Mouse (Mus musculus): ENCODE results near the gene Hectd4.
"Not testable (repeated sequence)": the region's sequence is repeated elsewhere in the genome, so short reads cannot be mapped to it uniquely, and the experiment has no call there.

The Hectd4 gene

DNA sequence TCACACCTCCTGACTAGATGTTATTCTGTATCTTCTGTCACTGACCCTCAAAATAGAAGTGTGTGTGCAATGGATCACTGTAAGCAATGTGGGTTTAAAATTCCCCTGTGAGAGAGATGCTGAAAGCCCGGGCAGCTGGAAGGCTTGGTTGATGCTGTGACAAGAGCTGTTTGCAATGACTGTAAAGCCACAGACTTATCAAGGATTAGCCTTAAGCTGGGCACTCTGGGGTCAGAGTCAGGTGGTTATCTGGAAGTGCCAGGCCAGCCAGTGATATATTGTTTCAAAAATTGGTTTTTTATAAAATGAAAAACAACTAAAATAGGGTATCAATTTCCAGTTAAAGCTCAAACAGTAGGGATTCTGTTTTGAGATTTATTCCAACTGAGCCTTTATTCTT, 56.8 kb downstream of the Hectd4 start:
- no peak for DNase-seq (ENCODE audit: inconsistent age in 2 of 2, low spot score in 1 of 2)

DNA sequence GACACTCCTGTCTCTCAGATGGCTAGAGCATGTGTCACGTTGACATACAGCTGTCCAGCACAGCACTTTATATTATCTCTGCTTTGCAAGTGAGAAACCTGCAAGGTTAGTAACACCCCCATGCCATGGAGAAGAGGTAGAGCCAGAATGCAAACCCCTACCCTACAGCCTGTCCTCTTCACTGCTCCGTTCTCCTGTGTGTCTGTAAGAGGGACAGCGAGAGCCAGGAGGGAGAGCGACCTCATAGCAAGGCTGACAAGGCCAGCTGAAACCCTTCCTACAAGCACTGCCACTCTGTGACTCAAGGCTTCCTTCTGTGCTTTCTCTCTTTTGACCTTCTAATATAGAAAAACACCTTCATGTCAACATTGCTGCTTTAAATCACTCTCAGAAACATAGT, 60.4 kb downstream of the Hectd4 start:
- DNase-seq (ENCODE audit: inconsistent age in 2 of 2, low spot score in 1 of 2) = peak; percentile 53 to 79

DNA sequence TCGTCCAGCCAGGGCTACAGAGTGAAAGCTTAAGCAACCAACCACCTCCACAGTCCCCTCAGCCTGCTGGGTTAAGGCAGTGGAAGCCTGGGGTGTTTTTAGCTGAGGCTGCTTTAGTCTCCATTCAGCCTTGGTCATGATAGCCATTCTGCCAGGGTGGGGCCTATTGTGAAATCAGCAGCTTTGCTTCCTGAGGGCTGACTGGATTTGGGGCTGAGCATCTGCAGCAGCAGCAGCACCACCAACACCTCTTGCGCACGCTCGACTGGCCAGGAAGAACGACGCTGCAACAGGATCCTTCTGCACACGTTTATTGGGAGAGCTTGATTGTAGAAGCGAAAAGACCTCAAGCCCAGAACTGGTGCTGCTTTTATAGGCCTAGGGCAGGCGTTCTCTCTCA, 63.0 kb downstream of the Hectd4 start:
- peak in 1 of 2 experiments; percentile 41 for DNase-seq (ENCODE audit: inconsistent age in 2 of 2, low spot score in 1 of 2)

DNA sequence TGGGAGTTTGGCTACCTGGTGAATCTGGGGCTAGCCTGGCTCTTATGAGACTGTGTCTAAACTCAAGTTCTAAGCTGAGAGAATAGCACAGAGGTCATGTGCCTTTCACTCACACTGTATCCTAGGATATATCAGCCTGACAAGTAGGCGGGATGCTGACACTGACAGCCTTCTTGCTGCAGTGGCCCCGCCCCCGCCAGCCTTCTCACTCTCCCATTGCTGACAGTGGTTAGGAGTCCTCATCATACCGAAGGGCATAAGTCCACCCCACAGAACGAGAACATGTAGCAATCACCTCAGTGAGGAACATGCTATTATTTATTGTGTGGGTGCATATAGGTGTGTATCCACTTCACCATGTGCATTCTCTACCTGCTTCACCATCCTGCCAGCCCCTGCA, 64.8 kb downstream of the Hectd4 start:
- DNase-seq (ENCODE audit: inconsistent age in 2 of 2, low spot score in 1 of 2) = no peak

DNA sequence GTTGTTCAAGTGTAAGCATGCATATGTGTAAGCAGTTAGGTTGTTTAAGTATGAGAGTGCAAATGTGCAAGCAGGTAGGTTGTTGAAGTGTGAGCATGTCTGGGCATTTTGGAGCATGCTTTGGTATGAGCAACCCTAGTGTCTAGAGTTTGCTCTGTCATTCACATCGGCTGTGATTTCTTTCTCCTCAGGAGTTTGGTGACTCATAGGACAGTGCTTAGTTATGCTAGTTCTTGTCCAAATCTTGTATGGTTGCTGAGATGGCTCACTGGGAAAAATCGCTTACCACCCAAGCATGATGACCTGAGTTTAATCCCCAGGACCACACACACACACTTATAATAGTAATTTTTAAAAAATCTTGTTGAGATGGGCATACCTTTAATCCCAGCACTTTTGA, 67.2 kb downstream of the Hectd4 start:
- peak in 1 of 2 experiments; percentile 37 for DNase-seq (ENCODE audit: inconsistent age in 2 of 2, low spot score in 1 of 2)

DNA sequence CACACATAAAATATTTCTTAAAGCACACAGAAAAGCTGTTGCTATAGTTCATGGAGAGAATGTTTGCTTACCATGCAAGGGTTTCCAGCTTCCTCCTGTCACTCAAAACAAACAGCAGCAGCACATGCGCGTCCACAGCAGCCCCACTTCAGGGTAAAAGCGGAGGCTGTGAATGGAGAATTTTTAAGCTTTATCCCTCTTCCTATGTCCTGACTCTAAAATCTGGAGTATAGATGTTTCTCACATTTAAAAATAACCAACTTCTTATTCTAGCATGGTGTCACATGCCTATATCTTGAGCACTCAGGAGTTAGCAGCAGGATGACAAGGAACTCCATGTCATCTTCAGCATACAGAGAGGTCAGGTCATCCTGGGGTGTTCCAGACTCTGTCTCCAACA, 70.3 kb downstream of the Hectd4 start:
- no peak for DNase-seq (ENCODE audit: inconsistent age in 2 of 2, low spot score in 1 of 2)

DNA sequence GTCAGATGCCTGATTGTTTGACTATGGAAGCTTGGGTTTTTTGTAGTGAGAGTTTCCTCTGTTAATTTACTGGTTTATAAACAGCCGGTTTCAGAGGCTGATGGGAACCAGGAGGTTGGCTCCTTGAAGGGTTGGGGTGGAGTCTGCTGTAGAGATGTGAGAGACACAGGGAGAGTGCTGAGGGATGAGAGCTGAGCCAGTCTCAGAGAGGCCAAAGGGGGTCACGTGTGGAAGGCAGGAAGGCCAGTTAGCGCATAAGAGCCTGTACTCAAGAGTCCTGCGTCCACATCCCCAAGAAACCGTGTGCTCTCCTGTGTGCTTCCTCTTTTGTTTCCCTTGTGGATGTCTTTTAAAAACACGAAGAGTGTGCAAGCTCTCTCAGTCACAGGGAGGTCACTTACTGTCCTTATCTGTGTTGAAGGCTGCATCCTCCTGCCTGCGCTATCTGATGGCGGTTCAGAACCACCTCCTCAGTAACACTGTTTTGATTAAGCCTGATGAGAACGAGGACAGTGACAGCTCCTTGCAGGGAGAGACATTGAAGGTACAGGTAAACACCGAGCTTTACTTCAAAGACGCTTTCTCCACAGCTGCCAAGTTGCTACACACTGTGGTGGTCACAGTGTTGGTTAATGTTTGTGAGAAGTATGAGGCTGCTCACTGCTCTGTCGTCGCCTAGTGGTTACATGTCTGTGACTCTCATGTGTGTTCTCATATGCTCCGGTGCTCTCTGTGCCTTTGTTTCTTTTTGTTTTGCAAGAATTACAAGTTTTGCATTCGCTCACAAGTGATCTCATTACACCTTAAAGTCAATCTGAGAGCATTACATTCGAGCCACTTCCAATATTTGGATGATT, 72.5 kb downstream of the Hectd4 start:
- no peak for DNase-seq (ENCODE audit: inconsistent age in 2 of 2, low spot score in 1 of 2)

DNA sequence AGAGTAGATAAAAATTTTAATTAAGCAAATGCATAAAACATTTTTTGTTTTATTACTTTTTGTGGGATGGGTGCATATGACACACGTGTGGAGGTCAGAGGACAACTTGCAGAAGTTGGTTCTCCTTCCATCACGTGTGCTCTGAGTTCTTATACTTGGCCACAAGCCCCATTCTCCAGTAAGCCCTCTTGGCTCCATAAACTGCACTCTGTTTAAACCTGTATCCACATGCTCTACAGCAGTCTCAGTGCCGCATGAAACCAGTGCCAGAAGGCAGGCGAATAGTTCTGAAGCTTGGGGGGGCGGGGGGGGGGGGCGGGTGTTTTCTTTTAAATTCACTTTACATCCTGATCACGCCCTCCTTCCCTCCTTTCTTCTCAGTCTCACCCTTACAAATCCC, 85.0 kb downstream of the Hectd4 start:
- no peak for DNase-seq (ENCODE audit: inconsistent age in 2 of 2, low spot score in 1 of 2)

DNA sequence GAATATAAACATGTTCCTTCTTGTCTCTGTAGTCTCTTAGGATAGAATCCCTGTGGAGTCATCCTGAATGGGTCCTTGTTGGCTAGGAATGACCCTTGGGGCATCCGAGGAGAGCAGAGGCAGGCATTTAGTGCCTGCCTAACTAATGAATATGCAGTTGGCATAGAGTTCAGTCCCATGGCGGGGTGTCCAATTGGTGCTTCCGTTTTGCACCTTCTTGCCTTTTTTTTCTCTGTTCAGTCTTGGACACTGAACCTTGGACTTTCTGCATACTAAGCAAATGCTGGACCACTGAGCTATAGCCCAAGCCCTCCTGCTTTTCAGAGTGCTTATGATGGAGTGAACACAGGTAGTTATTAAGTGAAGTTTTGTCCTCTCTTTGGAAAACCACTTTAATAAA, 87.6 kb downstream of the Hectd4 start:
- no peak for DNase-seq (ENCODE audit: inconsistent age in 2 of 2, low spot score in 1 of 2)

DNA sequence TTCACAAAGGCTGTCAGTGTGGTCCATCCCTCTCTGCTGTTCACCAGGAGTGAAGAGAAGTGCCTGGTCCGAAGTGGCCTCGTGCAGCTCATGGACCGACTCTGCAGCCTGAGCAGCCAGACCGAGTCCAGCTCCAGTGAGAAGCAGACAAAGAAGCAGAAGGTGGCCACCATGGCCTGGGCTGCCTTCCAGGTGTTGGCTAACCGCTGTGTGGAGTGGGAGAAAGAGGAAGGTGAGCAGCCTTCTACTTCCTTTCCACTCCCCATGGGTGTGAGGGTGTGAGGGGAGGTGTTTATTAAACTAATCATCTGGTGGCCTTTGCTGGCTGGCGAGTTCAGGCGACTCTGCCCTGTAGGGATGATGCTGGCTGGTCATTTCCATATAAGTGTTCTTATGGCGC, 91.6 kb downstream of the Hectd4 start:
- peak in 1 of 2 experiments; percentile 33 for DNase-seq (ENCODE audit: inconsistent age in 2 of 2, low spot score in 1 of 2)

DNA sequence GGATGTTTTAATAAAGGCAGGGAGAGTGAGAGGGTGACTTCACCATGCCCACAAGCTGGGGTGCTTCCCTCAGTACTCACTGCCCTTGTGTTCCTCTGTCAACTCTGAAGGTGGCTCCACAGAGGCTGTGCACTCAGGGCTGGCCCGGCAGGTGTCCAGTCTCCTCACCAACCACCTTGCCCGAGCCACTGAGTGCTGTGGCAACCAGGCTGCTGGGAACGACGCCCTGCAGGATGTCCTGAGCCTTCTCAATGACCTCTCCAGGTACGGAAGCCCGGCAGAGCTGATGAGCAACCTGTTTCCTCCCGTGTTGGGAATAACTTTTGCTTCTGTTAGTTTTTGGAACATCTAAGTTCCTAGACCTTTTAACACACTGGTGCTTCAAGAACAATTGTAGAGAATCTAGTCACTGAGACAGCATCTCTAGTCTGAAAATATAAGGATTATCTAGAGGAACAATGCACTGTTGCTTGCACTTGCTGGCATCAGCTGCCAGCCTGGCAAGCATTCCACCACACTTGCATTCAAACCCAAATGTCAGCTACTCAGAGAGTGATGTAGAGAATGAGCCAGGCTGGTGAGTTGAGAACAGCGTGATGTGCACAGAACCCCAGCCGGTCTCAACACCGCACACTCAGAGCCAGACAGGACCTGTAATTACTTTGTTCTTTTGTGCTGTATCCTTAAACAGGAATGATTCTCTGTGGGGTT, 93.9 kb downstream of the Hectd4 start:
- DNase-seq (ENCODE audit: inconsistent age in 2 of 2, low spot score in 1 of 2) = no peak

DNA sequence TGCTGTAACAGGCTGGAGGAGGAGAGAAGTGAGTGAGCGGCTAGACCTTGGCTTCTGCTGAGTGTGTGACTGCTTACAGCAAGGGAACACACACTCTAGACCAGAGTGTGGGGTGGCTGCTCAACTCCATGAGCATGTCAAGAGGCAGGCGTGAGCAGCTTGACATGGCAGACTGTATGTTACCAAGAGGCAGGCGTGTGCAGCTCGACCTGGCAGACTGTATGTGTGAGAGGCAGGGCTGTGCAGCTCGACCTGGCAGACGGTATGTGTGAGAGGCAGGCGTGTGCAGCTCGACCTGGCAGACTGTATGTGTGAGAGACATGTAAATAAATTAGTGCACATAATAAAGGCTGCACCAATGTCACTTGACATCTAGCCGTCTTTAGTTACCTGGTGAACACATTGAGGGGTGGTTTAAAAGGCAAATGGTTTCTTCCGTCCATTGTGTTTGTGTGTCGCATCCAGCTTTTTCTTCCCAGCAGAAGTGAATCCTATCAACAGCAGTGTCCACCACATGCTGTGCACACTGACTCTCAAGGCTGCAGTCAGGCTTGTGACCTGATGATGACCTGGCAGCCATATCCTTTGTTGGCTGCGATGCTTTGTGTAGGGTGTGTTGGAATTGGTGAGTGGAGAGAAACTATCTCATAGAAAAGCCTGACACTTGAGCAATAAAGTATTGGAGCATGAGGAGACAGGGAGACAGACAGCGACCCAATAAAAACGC, 106.2 kb downstream of the Hectd4 start:
- DNase-seq (ENCODE audit: inconsistent age in 2 of 2, low spot score in 1 of 2) = no peak

DNA sequence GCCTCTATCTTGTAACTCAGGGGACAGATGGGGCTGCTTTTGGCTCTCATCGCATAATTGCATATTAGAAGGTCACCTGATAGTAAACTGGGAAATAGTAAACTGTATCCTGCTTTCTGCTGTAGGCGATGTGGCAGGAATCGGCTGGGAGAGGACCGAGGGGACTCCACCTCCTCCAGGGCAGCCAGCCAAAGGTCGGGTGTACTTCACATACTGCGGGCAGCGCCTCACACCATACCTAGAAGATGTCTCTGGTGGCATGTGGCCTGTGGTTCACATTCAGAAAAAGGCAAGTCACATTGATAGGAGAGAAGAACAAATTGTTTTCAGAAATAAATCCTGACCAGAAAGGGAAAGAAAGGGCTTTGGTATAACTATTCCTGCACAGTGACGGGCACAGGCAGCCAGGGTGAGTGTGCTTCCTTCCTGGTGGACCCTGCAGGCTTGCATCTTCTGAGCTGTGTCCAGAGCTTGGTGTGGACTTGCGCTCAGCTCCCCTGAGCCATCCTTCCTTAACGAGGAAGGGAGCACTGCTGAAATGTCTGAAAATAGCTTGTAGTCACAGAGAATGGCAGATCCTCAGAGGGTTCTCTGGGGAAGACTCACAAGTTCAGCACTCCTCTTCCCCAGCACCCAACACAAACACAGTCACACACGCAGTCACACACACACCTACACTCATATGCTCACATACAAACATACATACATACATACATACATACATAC, 109.5 kb downstream of the Hectd4 start:
- peak; percentile 31 to 45 for DNase-seq (ENCODE audit: inconsistent age in 2 of 2, low spot score in 1 of 2)

DNA sequence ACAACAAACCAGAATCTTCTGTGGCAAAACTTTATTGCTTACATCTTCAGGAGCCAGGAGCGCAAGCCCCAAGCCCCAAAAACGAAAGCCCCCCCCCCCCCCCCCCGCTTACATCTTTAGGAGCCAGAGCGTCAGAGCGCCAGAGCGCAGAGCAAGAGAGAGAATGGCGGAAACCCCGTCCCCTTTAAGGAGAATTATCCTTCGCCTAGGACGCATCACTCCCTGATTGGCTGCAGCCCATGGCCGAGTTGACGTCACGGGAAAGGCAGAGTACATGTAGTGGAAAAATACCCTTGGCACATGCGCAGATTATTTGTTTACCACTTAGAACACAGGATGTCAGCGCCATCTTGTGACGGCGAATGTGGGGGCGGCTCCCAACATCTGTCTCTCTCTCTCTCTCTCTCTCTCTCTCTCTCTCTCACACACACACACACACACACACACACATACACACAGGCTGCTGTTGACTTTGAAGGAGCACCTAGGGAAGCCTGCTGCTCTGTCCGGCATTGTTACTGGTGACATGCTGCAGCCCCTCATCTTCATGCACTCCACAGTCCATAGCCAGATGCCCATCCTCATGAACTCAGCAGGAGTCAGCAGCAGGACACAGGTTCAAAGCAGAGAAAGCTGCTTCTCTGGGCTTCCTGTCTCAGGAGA, 110.3 kb downstream of the Hectd4 start:
- DNase-seq (ENCODE audit: inconsistent age in 2 of 2, low spot score in 1 of 2) = not testable (repeated sequence)

DNA sequence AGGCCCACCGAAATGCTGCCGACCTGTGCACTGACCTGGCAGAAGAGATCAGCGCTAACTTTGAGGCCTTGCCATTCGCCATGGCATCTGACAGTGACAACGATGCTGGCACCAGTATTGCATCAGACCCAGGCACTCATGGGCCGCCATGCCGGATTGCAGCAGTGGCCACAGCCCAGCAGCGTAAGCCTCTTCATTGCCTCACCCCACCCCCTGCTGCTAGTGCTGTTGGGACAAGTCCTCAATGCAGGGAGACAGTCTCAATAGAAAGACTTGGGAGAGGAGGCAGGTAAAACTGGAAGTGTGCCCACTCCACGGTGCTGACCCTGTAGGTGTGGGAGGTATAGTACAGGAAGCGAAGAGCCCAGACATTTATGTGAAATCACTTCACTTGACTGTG, 111.7 kb downstream of the Hectd4 start:
- DNase-seq (ENCODE audit: inconsistent age in 2 of 2, low spot score in 1 of 2) = no peak

DNA sequence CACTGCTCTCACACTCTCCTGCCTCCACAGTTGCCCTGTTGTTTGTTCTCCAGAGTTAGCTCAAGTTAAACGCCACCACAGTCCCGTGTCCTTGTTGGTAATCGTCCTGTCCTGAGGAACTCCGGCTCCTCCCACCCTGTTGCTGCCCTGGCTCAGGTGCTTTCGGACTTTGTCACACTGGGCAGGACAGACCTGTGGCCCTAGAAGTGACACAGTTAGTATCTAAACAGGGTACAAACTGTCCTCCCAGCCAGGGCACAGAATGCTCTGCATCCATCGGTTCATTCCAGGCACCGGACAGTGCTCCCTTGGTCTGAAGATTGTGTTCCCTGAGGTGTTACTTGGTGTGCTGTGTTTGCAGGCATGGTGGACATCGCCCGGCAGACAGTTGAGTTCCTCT, 114.0 kb downstream of the Hectd4 start:
- no peak for DNase-seq (ENCODE audit: inconsistent age in 2 of 2, low spot score in 1 of 2)

DNA sequence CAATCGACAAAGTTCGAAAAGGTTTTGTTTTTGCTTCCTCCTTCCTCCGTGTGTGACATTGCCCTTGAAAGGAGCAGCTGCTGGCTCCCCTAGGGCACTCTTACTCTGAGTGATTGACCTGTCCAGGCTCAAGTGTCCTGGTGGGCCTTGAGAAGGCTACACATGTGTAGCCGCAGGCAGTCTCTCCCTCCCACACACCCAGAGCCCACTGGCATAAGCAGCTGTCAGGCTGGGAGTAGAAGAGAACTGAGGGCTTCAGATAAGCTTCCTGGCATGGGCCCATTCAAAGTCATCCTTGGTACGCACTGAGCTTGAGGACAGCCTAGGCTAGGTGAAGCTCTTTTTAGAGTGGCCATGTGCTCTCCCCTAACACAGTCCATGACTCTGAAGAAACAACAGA, 114.4 kb downstream of the Hectd4 start:
- no peak for DNase-seq (ENCODE audit: inconsistent age in 2 of 2, low spot score in 1 of 2)

DNA sequence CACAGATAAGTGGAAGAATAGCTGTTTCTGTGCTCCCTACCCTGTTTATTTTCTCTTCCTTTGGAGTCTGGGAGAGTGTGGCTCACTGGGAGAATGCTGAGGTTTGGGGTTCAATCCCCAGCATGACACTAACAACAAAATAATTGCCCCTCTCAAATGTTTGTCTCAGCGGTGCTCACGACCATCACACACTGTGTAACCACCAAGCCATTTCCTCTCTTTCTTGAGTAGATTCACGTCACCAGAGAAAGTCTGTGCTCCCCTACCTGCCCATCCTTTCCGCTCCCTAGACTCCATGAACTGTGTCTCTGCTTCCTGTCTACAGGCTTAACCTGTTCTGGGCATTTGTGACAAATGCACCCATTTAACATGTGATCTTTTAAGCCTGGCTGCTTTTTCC, 115.4 kb downstream of the Hectd4 start:
- no peak for DNase-seq (ENCODE audit: inconsistent age in 2 of 2, low spot score in 1 of 2)

DNA sequence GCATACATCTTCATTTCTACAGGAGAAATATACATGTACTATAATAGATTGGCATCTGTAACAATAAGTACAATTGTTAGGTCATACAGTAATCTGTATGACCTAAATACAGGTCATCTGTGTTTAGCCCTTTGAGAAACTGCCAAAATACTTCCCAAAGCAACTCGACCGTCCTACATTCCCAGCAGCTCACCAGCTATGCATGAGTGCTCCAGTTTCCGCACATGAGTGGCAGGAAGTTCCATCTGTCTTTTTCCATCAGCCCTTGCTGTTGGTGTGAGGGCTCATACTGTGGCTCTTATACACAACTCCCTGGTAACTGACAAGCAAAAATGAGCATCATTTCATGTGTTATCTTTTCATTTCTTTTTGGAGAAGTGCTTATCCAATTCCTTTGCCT, 116.0 kb downstream of the Hectd4 start:
- no peak for DNase-seq (ENCODE audit: inconsistent age in 2 of 2, low spot score in 1 of 2)

DNA sequence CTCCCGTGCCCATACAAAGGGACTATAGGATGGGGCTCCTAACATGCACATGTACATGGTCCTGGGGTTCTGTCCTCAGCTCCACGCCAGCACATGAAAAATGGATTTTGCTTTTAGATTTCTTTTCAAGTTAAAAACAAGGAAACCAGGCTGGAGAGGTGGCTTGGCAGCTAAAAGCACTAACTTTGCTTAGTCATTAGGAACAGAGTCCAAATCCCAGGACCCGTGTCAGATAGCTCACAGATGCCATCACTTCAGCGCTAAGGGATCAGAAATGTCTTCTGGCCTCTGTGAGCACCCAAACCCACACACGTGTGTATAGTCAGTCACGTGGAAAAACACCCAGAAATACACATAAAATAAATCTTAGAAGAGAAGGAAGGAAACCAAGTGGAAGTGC, 116.8 kb downstream of the Hectd4 start:
- DNase-seq (ENCODE audit: inconsistent age in 2 of 2, low spot score in 1 of 2) = no peak
